Mouse (Mus musculus): Measurements from ENCODE around the gene Cpb1. TPM values are rescaled to one million over a fixed set of nuclear protein-coding genes. Genes with fewer than 3 reads are reported as not detected.
A peak's percentile ranks its signal among the peaks of the same experiment; 100 is the strongest.

Gene Cpb1
- total RNA-seq, 2 experiments from 2014 or later = not detected

- 0 out of 2 replicates have a peak, but pooled peaks have one; percentile 34 for ATAC-seq (replicated peaks; ENCODE audit: low FRiP score, poor library complexity, severe bottlenecking)
Observed at GRCm38 (mm10) chr3:20198869-20199268, 76.7 kb downstream of the Cpb1 start.

Other genes with a start within 250 kb of the Cpb1 start
- gene Hps3, start 240.4 kb downstream of the Cpb1 start, total RNA-seq (2015; ENCODE audit: low replicate concordance) = 15.1 and 20.9 TPM in 2 replicates
- 7.7 and 9.1 TPM in 2 replicates for gene Hps3, start 240.4 kb downstream of the Cpb1 start, total RNA-seq (2017; ENCODE audit: low replicate concordance)
- 13.7 and 31.0 TPM in 2 replicates for gene Hltf, start 217.9 kb downstream of the Cpb1 start, total RNA-seq (2015; ENCODE audit: low replicate concordance)
- gene Hltf, start 217.9 kb downstream of the Cpb1 start, total RNA-seq (2017; ENCODE audit: low replicate concordance) = 14.1 and 17.2 TPM in 2 replicates
- gene Gyg, start 120.4 kb downstream of the Cpb1 start, total RNA-seq (2015; ENCODE audit: low replicate concordance) = 25.2 and 49.7 TPM in 2 replicates
- 10.9 and 13.2 TPM in 2 replicates for gene Gyg, start 120.4 kb downstream of the Cpb1 start, total RNA-seq (2017; ENCODE audit: low replicate concordance)
- 53.7 and 74.2 TPM in 2 replicates for gene Cpa3, start 33.6 kb downstream of the Cpb1 start, total RNA-seq (2015; ENCODE audit: low replicate concordance)
- gene Cpa3, start 33.6 kb downstream of the Cpb1 start, total RNA-seq (2017; ENCODE audit: low replicate concordance) = 18.1 and 29.0 TPM in 2 replicates
- not detected in 2 replicates for gene Agtr1b, start 91.4 kb upstream of the Cpb1 start, total RNA-seq (2015; ENCODE audit: low replicate concordance)
- not detected in 2 replicates for gene Agtr1b, start 91.4 kb upstream of the Cpb1 start, total RNA-seq (2017; ENCODE audit: low replicate concordance)

Measured in erythroid progenitor cell, adult 5-6 weeks (primary cell).